Mouse (Mus musculus) adrenal gland, adult (tissue): ENCODE data around the gene 2610002M06Rik.

Experiments used
- DNase-seq, 2 experiments: peaks; one replicate each; pipeline ENCODE4 v3.0.0; 2022 to 2023; ENCODE audit warnings: low spot score in 1 of 2; ENCODE audit not compliant: inconsistent age in 2 of 2

Gene 2610002M06Rik

DNA sequence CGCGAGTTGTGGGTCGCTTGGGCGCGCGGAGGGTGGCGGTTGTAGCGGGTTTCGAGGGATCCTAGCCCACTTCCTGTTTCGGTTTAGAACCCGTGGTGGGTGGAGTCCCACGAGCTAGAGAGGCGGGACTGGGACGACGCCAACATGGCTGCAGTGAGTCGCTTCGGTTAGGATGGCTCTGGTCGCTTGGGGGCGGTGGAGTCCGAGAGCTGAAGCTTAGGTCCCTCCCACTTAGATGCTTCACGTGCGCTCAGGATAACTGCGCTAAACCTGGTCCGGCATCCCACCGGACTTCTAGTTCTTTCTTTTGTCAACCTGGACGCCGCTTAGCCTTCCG, at the start of gene 2610002M06Rik:
2610002M06Rik (minus strand) TSS at position 117 of the 337 bp plus-strand sequence.
- DNase-seq, result peak; percentile 89 to 95

DNA sequence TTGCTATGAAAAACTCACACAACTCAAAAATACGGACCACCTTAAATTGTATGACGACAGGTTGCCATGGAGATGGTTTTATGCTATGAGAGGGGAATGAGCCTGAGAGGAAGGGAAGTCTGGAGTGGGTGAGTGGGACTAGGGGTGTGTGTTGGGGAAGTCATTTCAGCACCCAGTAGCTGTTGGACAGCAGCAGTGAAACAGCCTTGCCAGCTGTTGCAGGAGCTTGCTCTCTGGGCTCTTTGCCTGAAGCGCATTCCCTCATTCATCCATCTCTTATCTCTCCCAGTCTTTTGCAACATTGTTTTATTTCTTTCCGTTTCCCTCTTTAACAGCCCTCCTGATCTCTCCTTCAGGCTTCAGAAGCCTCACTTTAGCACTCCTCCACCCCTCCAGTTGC, 42.0 kb upstream of the 2610002M06Rik start:
- DNase-seq, result no peak

DNA sequence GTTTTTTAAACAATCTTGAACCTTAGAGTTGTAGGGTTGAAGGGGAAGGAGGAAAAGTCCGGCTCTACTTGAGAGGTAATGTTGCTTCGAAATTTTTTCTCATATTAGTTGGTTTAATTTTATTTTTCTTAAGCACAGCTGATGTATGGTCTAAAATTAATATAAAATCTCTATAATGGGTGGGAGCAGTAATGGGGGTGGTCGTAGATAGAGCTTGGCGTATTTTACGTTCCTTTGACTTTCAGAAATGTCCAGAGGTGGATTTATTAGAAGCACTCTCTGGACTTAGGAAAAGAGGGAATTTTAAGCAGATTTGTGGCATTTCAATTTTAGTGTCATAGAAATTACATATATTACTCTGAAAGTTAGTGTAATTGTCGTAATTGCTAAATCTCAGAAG, 592 bp upstream of the 2610002M06Rik start:
- DNase-seq, result no peak

DNA sequence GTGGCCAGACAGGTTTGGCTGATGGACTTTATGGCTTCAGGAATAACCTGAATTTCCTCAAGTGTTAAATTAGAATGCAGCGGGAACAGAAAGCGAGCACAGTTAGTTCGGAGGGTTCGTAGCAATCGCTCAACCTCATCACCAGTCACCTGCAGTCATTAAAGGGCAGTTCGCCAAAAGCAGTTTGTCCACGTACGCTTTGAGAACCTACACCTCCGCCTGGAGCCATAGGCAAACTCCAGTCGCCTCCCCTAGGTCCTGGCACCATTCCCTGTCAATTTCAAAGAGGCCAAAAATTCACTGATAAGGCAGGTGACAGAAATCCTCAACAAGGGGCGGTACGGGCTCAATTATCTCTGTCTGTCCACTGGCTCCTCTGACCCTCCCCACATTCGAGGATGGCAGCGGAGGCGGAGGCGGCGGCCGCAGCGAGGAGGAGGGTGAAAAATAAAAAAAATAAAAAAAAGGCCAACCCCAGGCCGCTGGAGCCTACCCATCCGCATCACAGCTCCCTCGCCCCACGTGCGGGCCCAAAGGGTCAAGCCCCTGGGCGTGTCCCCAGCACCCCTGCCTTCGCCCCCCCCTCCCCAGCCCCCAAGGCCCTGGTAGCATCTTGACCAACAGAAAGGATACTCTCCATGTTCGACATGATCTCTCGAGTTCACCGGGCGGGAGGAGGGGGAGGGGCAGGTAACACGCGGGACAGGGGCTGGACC, 474 bp downstream of the 2610002M06Rik start:
- peak; percentile 40 to 75 for DNase-seq

DNA sequence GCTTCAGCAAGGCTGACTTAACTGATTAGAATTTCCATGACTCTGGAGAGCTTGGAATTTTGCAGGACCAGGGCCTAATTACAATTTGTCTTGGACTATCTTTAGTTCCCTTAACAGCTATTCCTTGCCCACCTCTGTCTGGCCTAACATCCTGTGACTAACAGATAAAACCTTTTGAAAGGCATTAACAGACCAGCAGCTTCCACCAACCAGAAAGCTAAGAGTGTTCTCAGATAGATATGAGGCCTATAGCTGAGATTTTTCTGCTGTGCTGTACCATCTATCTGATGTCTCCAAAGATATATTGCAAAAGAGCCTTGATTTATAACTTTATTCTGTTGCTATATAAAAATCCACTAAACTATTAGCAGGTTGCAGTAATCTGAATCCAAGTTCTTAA, 4.0 kb downstream of the 2610002M06Rik start:
- no peak for DNase-seq

DNA sequence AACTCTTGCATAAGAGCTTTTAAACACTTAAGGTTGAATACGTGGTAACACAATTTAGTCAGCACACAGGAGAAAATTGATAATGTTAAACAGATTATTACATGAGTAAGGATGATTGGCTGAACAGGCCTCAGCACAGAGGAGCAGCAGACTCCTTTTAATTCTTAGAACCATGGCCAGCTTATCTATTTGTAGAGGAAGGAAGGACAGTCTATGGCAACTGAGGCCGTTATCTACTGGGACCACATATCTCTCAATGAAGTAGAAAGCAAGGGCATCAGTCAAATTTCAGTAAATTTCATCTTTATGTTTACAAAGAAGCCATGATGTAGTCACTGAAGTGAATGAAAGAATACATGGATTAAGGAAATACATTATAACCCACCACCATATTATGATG, 19.2 kb downstream of the 2610002M06Rik start:
- no peak for DNase-seq

DNA sequence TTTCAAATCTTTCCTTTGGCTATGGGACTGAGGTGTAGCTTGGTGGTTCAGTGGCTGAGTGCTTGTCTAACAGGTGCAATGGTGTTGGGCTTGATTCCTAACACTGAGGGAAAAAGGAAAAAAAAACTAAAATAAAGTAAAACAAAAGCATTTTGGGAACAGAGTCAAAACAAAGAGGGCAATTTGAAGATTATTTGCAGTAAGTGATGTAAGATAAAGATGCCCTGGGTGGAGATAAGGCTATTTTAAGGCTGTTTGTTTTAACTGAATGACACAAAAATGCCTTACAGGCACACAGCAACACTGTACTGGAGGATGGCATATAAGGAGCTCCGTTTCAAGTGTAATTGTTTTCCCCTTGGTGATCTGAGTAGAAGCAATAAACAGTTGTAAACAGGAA, 20.3 kb downstream of the 2610002M06Rik start:
- no peak for DNase-seq

DNA sequence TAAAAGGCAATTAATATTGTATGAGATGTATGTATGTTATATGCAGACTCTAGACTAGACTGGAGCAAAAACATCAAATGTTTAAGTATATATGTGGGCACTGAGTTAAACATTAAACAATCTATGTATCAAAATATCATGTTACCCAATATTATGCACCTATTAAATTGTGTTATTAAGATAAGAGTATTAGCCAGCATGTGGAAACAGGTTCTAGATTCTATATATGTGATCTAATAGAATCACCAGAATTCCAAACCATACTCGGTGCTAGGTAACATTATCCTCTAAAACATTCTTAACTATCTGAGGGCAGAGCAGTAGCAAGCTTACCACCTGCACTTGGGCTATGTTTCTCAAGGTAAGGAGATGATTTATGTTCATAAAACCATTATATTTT, 23.8 kb downstream of the 2610002M06Rik start, which contains the start of gene Tent5d:
Tent5d (plus strand) TSS at position 301 of the 400 bp plus-strand sequence.
- DNase-seq, result no peak

DNA sequence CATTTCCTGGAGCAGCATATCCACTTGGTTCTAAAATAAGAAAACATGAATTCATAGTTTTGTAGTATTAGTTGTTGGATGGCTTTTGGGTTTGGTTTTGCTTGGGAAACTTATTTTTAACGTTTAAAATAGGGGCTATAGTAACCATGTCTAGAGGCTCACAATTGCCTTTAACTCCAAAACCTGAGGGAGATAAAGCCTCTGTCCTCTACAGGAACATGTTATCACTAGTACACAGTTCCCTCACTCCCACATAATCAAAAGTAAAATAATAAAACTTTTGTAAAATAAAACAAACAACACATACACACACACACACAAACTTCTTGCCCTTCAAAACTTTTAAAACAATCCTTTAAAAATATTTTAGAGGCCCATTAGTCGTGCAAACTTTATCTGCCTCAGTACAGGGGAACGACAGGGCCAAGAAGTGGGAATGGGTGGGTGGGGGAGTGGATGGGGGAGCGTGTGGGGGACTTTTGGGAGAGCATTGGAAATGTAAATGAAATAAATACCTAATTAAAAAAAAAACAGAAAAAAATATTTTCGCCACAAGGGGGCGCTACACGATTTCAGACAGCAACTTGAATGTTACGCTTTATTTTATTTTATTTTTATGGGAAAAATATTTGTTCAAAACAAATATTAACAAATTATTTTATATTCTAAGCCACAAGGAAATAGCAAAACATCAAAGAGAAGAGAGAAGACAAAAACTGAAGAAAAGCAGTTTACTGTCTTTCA, 25.2 kb downstream of the 2610002M06Rik start:
- no peak for DNase-seq

DNA sequence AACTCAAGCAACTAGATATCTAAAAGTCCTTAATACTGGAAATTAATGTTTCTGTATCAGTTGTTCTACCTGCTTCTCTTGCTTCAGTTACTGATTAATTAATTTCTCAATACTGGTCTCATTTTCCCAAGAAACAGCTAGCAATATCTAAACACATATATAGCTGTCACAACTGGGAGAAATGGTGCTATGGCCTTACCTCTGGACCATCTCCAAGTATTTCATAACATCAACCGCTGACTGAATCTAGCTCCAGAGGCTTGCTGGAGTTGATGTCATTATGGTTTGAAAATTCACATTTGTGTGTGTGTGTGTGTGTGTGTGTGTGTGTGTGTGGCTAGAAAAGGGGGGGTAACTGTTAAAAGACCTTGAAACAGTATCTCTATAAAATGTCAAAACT, 26.0 kb downstream of the 2610002M06Rik start:
- DNase-seq, result peak in 1 of 2 experiments; percentile 34

DNA sequence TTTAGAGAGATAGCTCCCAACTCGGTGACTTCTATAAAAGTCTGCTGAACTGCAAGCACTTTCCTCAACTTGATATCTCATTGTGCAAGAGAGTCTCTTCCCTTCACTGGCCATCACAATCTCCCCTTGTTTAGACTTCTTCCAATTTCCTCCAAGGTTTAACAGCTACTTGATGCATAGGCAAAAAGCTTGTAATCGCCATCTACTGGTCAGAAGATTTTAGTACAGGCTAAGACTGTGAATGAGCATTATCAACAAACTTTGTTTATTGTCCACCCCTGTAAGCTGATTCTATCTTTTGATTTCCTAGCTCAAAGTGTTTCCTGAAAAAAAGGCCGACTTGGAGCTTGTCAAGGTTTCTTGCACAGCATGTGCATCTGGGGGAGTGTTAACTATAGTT, 48.2 kb downstream of the 2610002M06Rik start:
- no peak for DNase-seq
